Mouse (Mus musculus): ENCODE results near the gene Foxp3. TPM values are rescaled to one million over a fixed set of nuclear protein-coding genes. Genes with fewer than 3 reads are reported as not detected.

The Foxp3 gene
- not detected in 2 replicates for polyA plus RNA-seq (2015; fragmentation: Nextera tagmentation; extraction: Ambion mirVana)

DNA sequence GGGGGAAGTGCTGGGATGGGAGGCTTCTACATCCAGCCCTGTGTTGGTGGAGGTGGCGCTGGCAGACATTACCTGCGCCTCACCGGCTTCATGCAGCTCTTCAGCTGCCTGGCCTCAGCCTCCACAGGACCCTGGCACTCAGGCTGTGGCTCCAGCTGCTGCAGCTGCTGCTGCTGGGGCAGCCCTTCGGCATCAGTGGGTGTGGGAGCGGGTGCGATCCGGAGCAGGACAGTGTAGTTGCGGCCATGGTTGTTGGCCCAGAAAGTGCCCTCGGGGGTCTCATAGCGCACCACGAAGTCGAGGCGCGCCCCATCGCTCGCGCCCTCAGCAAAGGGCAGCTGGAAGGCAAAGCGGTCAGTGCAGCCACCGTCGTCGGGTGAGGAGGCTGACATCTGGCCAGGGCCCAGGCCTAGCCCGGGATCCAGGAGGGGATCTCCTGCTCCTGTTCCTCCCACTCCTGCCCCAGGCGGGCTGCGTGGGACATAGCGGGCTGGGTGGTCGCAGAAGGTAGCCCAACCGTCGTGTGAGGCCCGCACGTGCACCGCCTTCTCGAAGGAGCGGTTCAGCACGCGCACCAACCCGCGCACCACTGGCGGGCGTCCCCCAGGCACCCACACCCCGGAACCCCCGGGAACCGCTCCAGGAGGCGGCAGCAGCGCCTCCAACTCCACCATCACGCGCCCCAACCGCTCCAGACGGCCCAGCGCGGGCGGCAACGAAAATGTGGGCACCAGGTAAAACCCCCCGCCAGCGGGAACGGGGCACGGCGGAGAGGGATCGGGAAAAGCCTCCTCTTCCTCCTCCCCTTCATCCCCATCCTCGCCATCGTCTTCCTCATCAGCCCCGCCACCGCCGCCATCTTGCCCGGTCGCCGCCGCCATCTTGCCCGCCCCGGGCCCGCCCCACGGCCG, at the start of gene Foxp3:
TSS of gene Foxp3 (plus strand) at position 469 of the 911 bp plus-strand sequence.

DNA sequence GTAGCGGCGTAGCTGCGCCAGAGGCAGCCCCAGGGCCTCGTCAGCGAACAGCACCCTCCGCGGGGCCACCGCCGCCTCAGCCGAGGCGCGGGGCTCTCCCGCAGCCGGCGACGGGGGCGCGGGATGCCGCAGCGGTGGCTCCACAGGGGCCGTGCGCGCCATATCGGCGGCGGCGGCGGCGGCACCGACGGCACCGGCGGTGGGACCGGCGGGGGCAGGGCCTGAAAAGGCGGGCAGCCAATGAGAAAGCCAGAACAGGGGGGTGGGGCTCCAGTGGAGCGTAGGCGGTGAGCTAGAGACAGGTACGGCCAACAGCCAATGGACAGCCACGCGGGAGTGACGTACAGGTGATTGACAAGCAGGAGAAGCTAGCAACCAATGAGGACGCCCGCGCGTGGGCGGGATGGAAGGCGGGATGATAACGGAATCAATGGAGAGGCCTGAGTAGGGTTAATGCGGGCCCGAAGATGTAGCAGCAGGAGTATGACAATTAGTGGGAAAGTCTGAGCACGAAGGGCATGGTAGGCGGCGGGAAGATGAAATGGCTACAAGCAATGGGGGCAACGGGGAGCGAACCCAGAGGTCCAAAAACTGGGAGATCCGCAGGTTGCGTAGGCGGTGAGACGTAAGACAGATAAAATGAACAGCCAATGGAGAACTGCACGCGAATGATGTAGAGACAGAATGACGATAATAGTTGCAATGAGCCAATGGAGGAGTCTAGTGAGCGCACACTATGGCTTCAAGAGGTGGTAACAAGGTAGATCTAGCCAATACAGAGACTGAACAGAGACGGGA, 842 bp downstream of the Foxp3 start, which contains the start of gene Ppp1r3f:
TSS of gene Ppp1r3f (minus strand) at position 197 of the 798 bp plus-strand sequence.

DNA sequence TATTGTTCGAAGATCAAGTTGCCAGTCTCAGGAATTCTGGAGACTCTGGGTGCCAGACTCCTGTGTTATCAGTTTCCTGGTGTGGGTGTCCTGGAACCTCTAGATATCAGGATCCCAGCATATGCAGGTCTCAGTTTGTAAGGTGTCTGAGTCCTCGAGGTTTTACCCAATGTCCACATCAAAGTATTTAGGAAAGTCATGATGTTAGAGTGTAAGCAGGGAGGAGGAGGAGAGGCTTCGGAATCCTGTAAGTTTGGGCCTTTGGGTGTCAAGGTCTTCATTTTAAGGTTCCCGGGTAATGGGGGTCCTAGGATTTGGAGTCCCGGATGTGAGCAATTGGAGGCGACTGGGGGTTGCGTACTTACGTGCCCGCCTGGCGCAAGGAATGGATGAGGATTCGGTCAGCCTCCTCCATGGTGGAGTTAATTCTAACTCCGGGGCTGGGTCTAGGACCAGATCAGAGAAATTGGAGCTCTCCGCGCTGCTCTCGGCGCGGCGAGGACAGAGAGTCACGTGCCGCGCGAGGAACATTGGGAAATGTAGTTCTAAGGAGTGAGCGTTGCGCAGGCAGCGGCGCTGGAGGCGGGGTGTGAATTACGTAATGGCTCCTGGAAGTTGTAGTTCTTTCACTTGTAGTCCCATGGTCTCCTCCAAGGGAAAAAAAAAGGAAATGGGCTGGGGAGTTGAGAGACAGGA, 31.6 kb downstream of the Foxp3 start, which contains the start of gene Ccdc22:
TSS of gene Ccdc22 (minus strand) at position 639 of the 696 bp plus-strand sequence.

DNA sequence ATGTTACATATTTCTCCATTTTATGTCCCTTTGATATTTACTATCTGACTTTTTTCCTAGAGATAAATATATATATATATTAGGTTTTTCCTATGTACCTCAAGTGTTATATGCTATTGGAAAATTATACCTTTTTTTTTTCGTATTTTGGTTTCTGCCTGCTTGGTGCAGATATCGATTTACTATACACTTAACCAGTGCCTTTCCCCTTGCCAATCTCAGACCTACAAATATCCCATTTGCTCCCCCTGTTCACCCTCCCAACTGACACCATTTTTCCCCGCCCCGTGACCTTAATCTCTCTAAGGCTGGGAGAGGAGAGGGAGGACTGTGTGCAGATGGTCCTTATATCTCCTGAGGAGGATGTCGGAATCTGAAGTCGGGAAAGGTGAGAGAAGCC, 33.3 kb downstream of the Foxp3 start, which contains the start of gene Cacna1f:
TSS of gene Cacna1f (plus strand) at position 301 of the 400 bp plus-strand sequence.

DNA sequence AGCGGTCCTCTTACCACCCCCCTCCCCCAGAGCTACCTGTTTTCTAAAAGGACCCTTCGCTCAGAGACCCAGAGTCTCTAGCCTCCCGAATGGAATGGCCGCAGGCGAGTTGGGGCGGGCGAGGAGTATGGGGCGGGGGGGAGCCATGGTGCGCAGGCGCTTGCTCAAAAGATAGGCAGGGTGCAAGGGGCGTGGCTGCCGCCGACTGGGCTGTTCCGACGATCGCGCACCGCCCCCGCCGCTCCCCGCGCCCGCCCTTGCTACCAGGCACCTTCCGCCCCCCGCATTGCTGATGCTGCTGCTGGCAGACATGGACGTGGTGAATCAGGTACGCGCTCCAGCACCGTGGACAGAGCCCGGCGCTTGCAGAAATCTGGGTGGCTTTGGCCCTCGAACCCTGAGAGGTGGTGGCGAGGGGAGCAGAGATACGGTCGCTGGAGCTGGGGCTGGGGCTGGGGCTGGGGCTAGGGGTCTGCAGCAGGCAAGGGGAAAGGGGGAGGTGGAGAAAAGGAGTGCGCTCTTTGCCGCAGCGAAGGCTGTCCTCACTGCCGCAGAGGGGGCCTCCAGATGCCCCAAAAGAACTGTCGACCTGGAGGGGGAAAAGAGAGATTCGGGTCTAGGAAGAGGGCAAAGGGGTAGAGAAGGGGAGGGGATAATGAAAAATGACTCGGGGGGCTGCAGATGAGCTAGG, 65.1 kb downstream of the Foxp3 start, which contains the start of gene Syp:
TSS of gene Syp (plus strand) at position 71 of the 691 bp plus-strand sequence.

Other genes starting within 250 kb of the Foxp3 start
- 0.18 and 0.19 TPM in 2 replicates for gene Usp27x, start 197.8 kb upstream of the Foxp3 start, polyA plus RNA-seq (2015; fragmentation: Nextera tagmentation; extraction: Ambion mirVana)
- 0.25 and 0.29 TPM in 2 replicates for gene Ppp1r3f, start 639 bp downstream of the Foxp3 start, polyA plus RNA-seq (2015; fragmentation: Nextera tagmentation; extraction: Ambion mirVana)
- 20.3 and 21.9 TPM in 2 replicates for gene Ccdc22, start 31.9 kb downstream of the Foxp3 start, polyA plus RNA-seq (2015; fragmentation: Nextera tagmentation; extraction: Ambion mirVana)
- 0.06 and 0.11 TPM in 2 replicates for gene Cacna1f, start 33.4 kb downstream of the Foxp3 start, polyA plus RNA-seq (2015; fragmentation: Nextera tagmentation; extraction: Ambion mirVana)
- 0.34 and 0.43 TPM in 2 replicates for gene Syp, start 64.8 kb downstream of the Foxp3 start, polyA plus RNA-seq (2015; fragmentation: Nextera tagmentation; extraction: Ambion mirVana)
- gene Prickle3, start 83.6 kb downstream of the Foxp3 start, polyA plus RNA-seq (2015; fragmentation: Nextera tagmentation; extraction: Ambion mirVana): 4.6 and 5.8 TPM in 2 replicates
- 82.0 and 99.0 TPM in 2 replicates for gene Plp2, start 97.7 kb downstream of the Foxp3 start, polyA plus RNA-seq (2015; fragmentation: Nextera tagmentation; extraction: Ambion mirVana)
- gene Magix, start 107.6 kb downstream of the Foxp3 start, polyA plus RNA-seq (2015; fragmentation: Nextera tagmentation; extraction: Ambion mirVana): 0.34 and 0.70 TPM in 2 replicates
- 15.6 and 16.1 TPM in 2 replicates for gene Gpkow, start 123.5 kb downstream of the Foxp3 start, polyA plus RNA-seq (2015; fragmentation: Nextera tagmentation; extraction: Ambion mirVana)
- gene Wdr45, start 140.7 kb downstream of the Foxp3 start, polyA plus RNA-seq (2015; fragmentation: Nextera tagmentation; extraction: Ambion mirVana): 23.5 and 26.1 TPM in 2 replicates
- 0.69 and 0.82 TPM in 2 replicates for gene Gm45208, start 148.6 kb downstream of the Foxp3 start, polyA plus RNA-seq (2015; fragmentation: Nextera tagmentation; extraction: Ambion mirVana)
- 7.2 and 7.9 TPM in 2 replicates for gene Praf2, start 154.8 kb downstream of the Foxp3 start, polyA plus RNA-seq (2015; fragmentation: Nextera tagmentation; extraction: Ambion mirVana)
- 2.1 and 2.4 TPM in 2 replicates for gene Ccdc120, start 177.3 kb downstream of the Foxp3 start, polyA plus RNA-seq (2015; fragmentation: Nextera tagmentation; extraction: Ambion mirVana)
- 14.4 and 18.0 TPM in 2 replicates for gene Tfe3, start 188.9 kb downstream of the Foxp3 start, polyA plus RNA-seq (2015; fragmentation: Nextera tagmentation; extraction: Ambion mirVana)
- 38.5 and 43.6 TPM in 2 replicates for gene Gripap1, start 216.1 kb downstream of the Foxp3 start, polyA plus RNA-seq (2015; fragmentation: Nextera tagmentation; extraction: Ambion mirVana)
- 0.41 and 0.44 TPM in 2 replicates for gene Kcnd1, start 248.6 kb downstream of the Foxp3 start, polyA plus RNA-seq (2015; fragmentation: Nextera tagmentation; extraction: Ambion mirVana)